Mouse (Mus musculus) kidney, postnatal 0 days (tissue): ENCODE data around the gene Pten. TPM values are rescaled to one million over a fixed set of nuclear protein-coding genes. Genes with fewer than 3 reads are reported as not detected.
A peak's percentile ranks its signal among the peaks of the same experiment; 100 is the strongest.

ENCODE experiments used
- ATAC-seq: fragments of 200-750 bp; cut with Nextera tagmentation; replicated peaks from 2 replicates; pipeline ENCODE4 v1.8.0; 2017; ENCODE audit warnings: low read depth, moderate number of reproducible peaks, moderate TSS enrichment, moderate library complexity; ENCODE audit not compliant: low FRiP score
- DNase-seq: peaks from one replicate; pipeline ENCODE4 v3.0.0-alpha.2; 2016; ENCODE audit warnings: low spot score
- H3K27ac ChIP-seq: fragments of 300-500 bp; sonication (generic); 2 replicates; pipeline ENCODE4 v1.5.1; 2014; ENCODE audit warnings: mild to moderate bottlenecking
- H3K27me3 ChIP-seq: fragments of 300-500 bp; sonication (generic); 2 replicates; pipeline ENCODE4 v1.6.1; 2014; ENCODE audit warnings: low read length, mixed read lengths; ENCODE audit not compliant: insufficient read depth
- H3K36me3 ChIP-seq: fragments of 300-500 bp; sonication (generic); 2 replicates; pipeline ENCODE4 v1.6.1; 2014; ENCODE audit warnings: low read length, mixed read lengths; ENCODE audit not compliant: insufficient read depth
- H3K4me1 ChIP-seq: fragments of 300-500 bp; sonication (generic); replicated peaks from 2 replicates; pipeline ENCODE4 v1.6.1; 2014; ENCODE audit warnings: antibody characterized with exemption, low read length, mixed read lengths; ENCODE audit not compliant: insufficient read depth
- H3K4me2 ChIP-seq: fragments of 300-500 bp; sonication (generic); 2 replicates; pipeline ENCODE4 v1.6.1; 2014; ENCODE audit warnings: mild to moderate bottlenecking, low read length, moderate library complexity, mixed read lengths
- H3K4me3 ChIP-seq: fragments of 300-500 bp; sonication (generic); replicated peaks from 2 replicates; pipeline ENCODE4 v1.5.1; 2014; ENCODE audit warnings: low read depth, low read length
- H3K9ac ChIP-seq: fragments of 300-500 bp; sonication (generic); 2 replicates; pipeline ENCODE4 v1.6.1; 2014; ENCODE audit warnings: low read depth, low read length
- H3K9me3 ChIP-seq: fragments of 300-500 bp; sonication (generic); replicated peaks from 2 replicates; pipeline ENCODE4 v1.6.1; 2016; ENCODE audit warnings: low read length, inconsistent platforms, mixed read lengths
- CTCF ChIP-seq: IDR thresholded peaks from 2 replicates; pipeline ENCODE4 v1.5.1; 2016; ENCODE audit warnings: antibody characterized with exemption, low read depth, mild to moderate bottlenecking, moderate library complexity
- WGBS: fragments of 180-500 bp; shearing (Covaris S2); extraction: QIAGEN DNeasy Blood & Tissue Kit; methylation state at CpG from one replicate; pipeline ENCODE4 v1.1.7; 2014; 5-methylcytosine and 5-hydroxymethylcytosine counted together
- polyA plus RNA-seq: library from polyadenylated mRNA; unstranded; fragments of >200 nt; fragmentation: Nextera tagmentation; extraction: Ambion mirVana; gene quantifications from 2 replicates; pipeline ENCODE4 v1.2.1, GENCODE M21; 2015

Gene Pten
- polyA plus RNA-seq, 1 experiment from 2014 or later = 9.2 TPM

DNA sequence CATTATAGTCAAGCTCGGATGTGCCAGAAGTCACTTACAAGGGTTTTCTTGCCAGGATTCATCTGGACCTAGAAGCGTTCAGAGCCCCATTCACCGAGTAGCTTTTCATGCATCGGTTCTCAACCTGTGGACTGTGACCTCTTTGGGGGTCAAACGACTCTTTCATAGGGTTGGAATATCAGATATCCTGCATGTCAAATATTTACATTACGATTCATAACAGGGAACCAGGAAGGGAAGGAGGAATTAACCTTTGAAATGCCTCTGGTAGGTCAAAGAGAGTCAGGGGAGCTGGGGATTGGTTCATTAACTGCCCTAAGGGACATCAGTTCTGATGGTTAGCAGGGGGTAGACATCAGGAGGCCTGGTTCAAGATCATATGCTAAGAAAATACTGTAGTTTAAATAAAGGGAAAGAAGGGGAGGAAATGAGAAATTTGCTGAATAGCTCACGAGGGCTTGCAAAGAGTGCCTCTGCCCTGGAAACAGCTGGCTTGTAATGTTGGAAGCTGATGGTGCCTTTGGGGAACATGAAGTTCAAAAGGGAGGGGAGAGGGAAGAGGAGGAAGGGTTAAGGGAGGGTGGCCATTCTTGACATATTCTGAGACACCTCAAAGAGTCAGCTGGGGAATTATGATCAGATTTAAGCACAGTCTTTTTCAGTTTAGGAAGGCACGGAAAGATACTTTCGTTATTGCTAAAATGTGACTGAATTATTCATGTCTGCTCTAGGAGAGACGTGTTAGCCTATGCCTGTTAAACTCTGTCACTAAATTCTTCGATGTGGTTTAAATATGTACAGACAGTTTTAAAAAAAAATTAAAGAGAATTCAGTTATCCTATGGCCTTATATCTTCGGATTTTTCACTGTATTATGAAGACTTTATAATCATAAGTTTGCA is 104.6 kb downstream of the Pten start:
- H3K36me3 ChIP-seq = no peaks in the 10 kb centered on the region
- no peak overlapping the region for H3K9ac ChIP-seq
- H3K4me3 ChIP-seq = no peak overlapping the region
- H3K27ac ChIP-seq = no peak overlapping the region
- H3K9me3 ChIP-seq = no peaks in the 10 kb centered on the region
- H3K4me1 ChIP-seq = 0 out of 2 replicates have a peak, but pooled peaks cover 3% of the 10 kb centered on the region
- no peak overlapping the region for H3K4me2 ChIP-seq
- H3K27me3 ChIP-seq = no peaks in the 10 kb centered on the region
- no peak for TF ChIP-seq CTCF
- WGBS = 47% methylated on average over 12 of the region's 12 CpGs
- ATAC-seq (no peak), DNase-seq (no peak)

- Histone ChIP-seq H3K9me3 (no peaks in the 10 kb centered on the region), H3K4me2 (peak overlapping the region; percentile 47), H3K27ac (no peak overlapping the region), H3K4me1 (peaks cover 5% of the 10 kb centered on the region; the same call in 1 of the 2 replicates), H3K36me3 (no peaks in the 10 kb centered on the region), H3K4me3 (0 out of 2 replicates have a peak overlapping the region, but pooled peaks have one; percentile 5), H3K27me3 (no peaks in the 10 kb centered on the region), H3K9ac (no peak overlapping the region)
- TF ChIP-seq CTCF = no peak
- WGBS = 18% methylated on average over 13 of the region's 13 CpGs
- ATAC-seq (no peak), DNase-seq (no peak)
Observed at GRCm38 (mm10) chr19:32866765-32867164, 109.5 kb downstream of the Pten start.

DNA sequence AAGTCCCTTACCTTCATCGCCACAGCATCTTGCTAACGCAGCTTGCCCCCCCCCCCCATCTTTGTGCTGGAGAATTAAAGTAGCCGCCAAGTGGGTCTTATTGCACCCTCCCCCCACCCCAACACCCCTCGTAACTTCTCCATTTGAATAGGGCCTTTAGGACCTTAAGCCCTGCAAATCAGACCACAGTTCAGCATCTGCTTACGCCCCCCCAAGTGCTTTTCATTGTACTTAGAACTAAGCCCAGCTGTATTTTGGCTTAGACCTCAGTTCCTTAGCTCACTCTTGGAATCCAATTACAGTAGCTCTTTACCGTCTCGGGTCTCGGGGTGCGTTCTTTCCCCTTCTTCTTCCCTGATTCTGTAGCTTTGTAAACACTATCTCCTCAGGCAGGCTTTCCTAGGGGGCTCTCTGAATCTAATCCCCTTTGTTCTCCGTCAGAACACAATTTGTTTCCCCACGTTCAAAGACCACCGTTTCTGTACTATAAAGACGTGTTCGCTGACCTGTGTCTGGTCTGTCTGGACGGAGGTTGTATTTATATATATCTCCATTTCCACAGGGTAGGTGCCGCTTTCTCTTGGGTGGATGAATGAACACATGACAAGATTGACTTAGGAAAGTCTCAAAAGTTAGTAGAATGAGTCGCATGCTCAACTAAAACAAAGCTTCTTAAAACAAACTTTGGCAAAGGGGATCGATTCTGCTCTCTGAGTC is 110.0 kb downstream of the Pten start:
- Histone ChIP-seq H3K4me1 (peaks cover 5% of the 10 kb centered on the region; the same call in 1 of the 2 replicates), H3K4me3 (0 out of 2 replicates have a peak overlapping the region, but pooled peaks have one; percentile 5), H3K27me3 (no peaks in the 10 kb centered on the region), H3K27ac (no peak overlapping the region), H3K9me3 (no peaks in the 10 kb centered on the region), H3K9ac (no peak overlapping the region), H3K36me3 (no peaks in the 10 kb centered on the region), H3K4me2 (peak overlapping the region; percentile 47)
- WGBS = 14% methylated on average over 18 of the region's 18 CpGs
- TF ChIP-seq CTCF = no peak
- ATAC-seq (no peak), DNase-seq (no peak)

- no peak overlapping the region for H3K9ac ChIP-seq
- no peak overlapping the region for H3K27ac ChIP-seq
- WGBS = 68% methylated on average over 5 of the region's 5 CpGs
- DNase-seq = no peak
- H3K9me3 ChIP-seq = no peaks in the 10 kb centered on the region
- no peaks in the 10 kb centered on the region for H3K36me3 ChIP-seq
- no peak overlapping the region for H3K4me2 ChIP-seq
- TF ChIP-seq CTCF = no peak
- no peak overlapping the region for H3K4me3 ChIP-seq
- H3K4me1 ChIP-seq = peaks cover 5% of the 10 kb centered on the region; the same call in 1 of the 2 replicates
- ATAC-seq = no peak
- H3K27me3 ChIP-seq = no peaks in the 10 kb centered on the region
Observed at GRCm38 (mm10) chr19:32868560-32868959, 111.3 kb downstream of the Pten start.

- 46% methylated on average over 10 of the region's 10 CpGs for WGBS
Observed at GRCm38 (mm10) chr19:32869053-32869680, 111.9 kb downstream of the Pten start.

More at GRCm38 (mm10) chr19:32869053-32869680, 111.9 kb downstream of the Pten start:
- Histone ChIP-seq H3K4me3 (no peak overlapping the region), H3K36me3 (no peaks in the 10 kb centered on the region), H3K27me3 (no peaks in the 10 kb centered on the region), H3K9ac (no peak overlapping the region), H3K9me3 (no peaks in the 10 kb centered on the region), H3K27ac (no peak overlapping the region), H3K4me2 (no peak overlapping the region), H3K4me1 (peaks cover 5% of the 10 kb centered on the region; the same call in 1 of the 2 replicates)
- ATAC-seq (no peak), DNase-seq (no peak)
- TF ChIP-seq CTCF = no peak
